Mouse (Mus musculus) C2C12 (cell line): Measurements from ENCODE around the gene 2810004N23Rik. TPM values are rescaled to one million over a fixed set of nuclear protein-coding genes. Genes with fewer than 3 reads are reported as not detected.

Source experiments
- H3K27me3 ChIP-seq: one replicate; pipeline ENCODE4 v1.6.1; 2011; ENCODE audit not compliant: control insufficient read depth, insufficient read depth, insufficient read length
- H3K36me3 ChIP-seq: one replicate; pipeline ENCODE4 v1.6.1; 2011; ENCODE audit not compliant: control insufficient read depth, insufficient read depth
- H3K4me3 ChIP-seq: one replicate; pipeline ENCODE4 v1.5.1; 2011; ENCODE audit warnings: mild to moderate bottlenecking, control low read depth; ENCODE audit not compliant: poor library complexity, insufficient read depth, severe bottlenecking
- H3K79me2 ChIP-seq: one replicate; pipeline ENCODE4 v1.6.1; 2011; ENCODE audit not compliant: control insufficient read depth, insufficient read depth
- H3K79me3 ChIP-seq: one replicate; pipeline ENCODE4 v1.6.1; 2011; ENCODE audit warnings: low read depth, control low read depth
- H3ac ChIP-seq: one replicate; pipeline ENCODE3; 2011; ENCODE audit warnings: low read depth; ENCODE audit not compliant: control insufficient read depth, insufficient read length
- CEBPB ChIP-seq: IDR thresholded peaks from one replicate; pipeline ENCODE4 v1.6.1; 2011; ENCODE audit warnings: low read depth, mild to moderate bottlenecking, control low read depth, moderate library complexity
- CTCF ChIP-seq: IDR thresholded peaks from one replicate; pipeline ENCODE4 v1.5.1; 2011; ENCODE audit not compliant: control insufficient read depth, insufficient read depth, insufficient read length
- FOSL1 ChIP-seq: IDR thresholded peaks from one replicate; pipeline ENCODE4 v1.8.0; 2011; ENCODE audit warnings: mild to moderate bottlenecking, low read length; ENCODE audit not compliant: poor library complexity, insufficient read depth, severe bottlenecking
- MAX ChIP-seq: IDR thresholded peaks from one replicate; pipeline ENCODE4 v1.6.1; 2011; ENCODE audit warnings: mild to moderate bottlenecking, control low read depth
- MYOD1 ChIP-seq: IDR thresholded peaks from one replicate; pipeline ENCODE4 v1.6.1; 2011; ENCODE audit warnings: low read depth; ENCODE audit not compliant: control insufficient read depth, insufficient read length
- MYOG ChIP-seq: IDR thresholded peaks from one replicate; pipeline ENCODE4 v1.6.1; 2011; ENCODE audit not compliant: control insufficient read depth, insufficient read length; ENCODE audit errors: extremely low read depth
- USF1 ChIP-seq: IDR thresholded peaks from one replicate; pipeline ENCODE4 v1.6.1; 2011; ENCODE audit warnings: low read depth, mild to moderate bottlenecking, control low read depth, moderate library complexity
- polyA plus RNA-seq: library from polyadenylated mRNA; unstranded; fragments of >200 nt; fragmentation: generic; extraction: Trizol; gene quantifications from one replicate; pipeline ENCODE4 v1.2.1, GENCODE M21; 2012; ENCODE audit warnings: missing spikeins

2810004N23Rik gene
- polyA plus RNA-seq, 1 experiment = 27.9 TPM

- TF ChIP-seq MAX (no peak), FOSL1 (no peak), USF1 (no peak), CTCF (no peak), MYOD1 (no peak), MYOG (no peak), CEBPB (no peak)
- Histone ChIP-seq H3K79me3 (peaks cover 23% of the 10 kb centered on the region), H3ac (no peak overlapping the region), H3K4me3 (no peak overlapping the region), H3K79me2 (peaks cover 81% of the 10 kb centered on the region), H3K36me3 (peaks cover 68% of the 10 kb centered on the region), H3K27me3 (no peaks in the 10 kb centered on the region)
These were observed 40.3 kb upstream of the 2810004N23Rik start for GRCm38 (mm10) chr8:124903198-124903597.

GRCm38 (mm10) chr8:124898251-124898905, 35.5 kb upstream of the 2810004N23Rik start:
- Histone ChIP-seq H3K79me2 (peaks cover 89% of the 10 kb centered on the region), H3K36me3 (peaks cover 57% of the 10 kb centered on the region), H3K4me3 (peak overlapping the region; percentile 91), H3K27me3 (no peaks in the 10 kb centered on the region), H3ac (peak overlapping the region; percentile 81), H3K79me3 (peaks cover 44% of the 10 kb centered on the region)
- TF ChIP-seq FOSL1 (no peak), CTCF (no peak), USF1 (no peak)

- TF ChIP-seq MYOD1 (no peak), USF1 (no peak), MAX (no peak), CTCF (no peak), CEBPB (no peak), FOSL1 (no peak), MYOG (no peak)
- Histone ChIP-seq H3K79me2 (peaks cover 87% of the 10 kb centered on the region), H3ac (peak within 1 kb of the TSS; percentile 99), H3K27me3 (no peaks in the 10 kb centered on the region), H3K4me3 (peak within 1 kb of the TSS; percentile 91), H3K79me3 (peaks cover 45% of the 10 kb centered on the region), H3K36me3 (peaks cover 49% of the 10 kb centered on the region)
These were observed 34.7 kb upstream of the 2810004N23Rik start, which contains the start of the genes Exoc8 and Sprtn for GRCm38 (mm10) chr8:124897386-124898250. TSS of gene Exoc8 (minus strand) at chr8:124897705. TSS of gene Sprtn (plus strand) at chr8:124897886.

GRCm38 (mm10) chr8:124896632-124897385, 33.9 kb upstream of the 2810004N23Rik start:
- Histone ChIP-seq H3K79me3 (peaks cover 45% of the 10 kb centered on the region), H3ac (peak overlapping the region; percentile 99), H3K79me2 (peaks cover 84% of the 10 kb centered on the region), H3K36me3 (peaks cover 41% of the 10 kb centered on the region), H3K4me3 (peak overlapping the region; percentile 91), H3K27me3 (no peaks in the 10 kb centered on the region)
- TF ChIP-seq CTCF (peak; percentile 75), USF1 (no peak), MAX (peak; percentile 77)

- no peaks in the 10 kb centered on the region for H3K27me3 ChIP-seq
- peaks cover 44% of the 10 kb centered on the region for H3K79me3 ChIP-seq
- TF ChIP-seq CEBPB (no peak), CTCF (no peak), MYOD1 (no peak), USF1 (no peak), FOSL1 (no peak), MAX (no peak), MYOG (no peak)
- H3ac ChIP-seq = no peak overlapping the region
- peaks cover 79% of the 10 kb centered on the region for H3K79me2 ChIP-seq
- H3K4me3 ChIP-seq = peak overlapping the region; percentile 91
- H3K36me3 ChIP-seq = peaks cover 42% of the 10 kb centered on the region
These were observed 33.2 kb upstream of the 2810004N23Rik start for GRCm38 (mm10) chr8:124896010-124896631.
